Mouse (Mus musculus) left cerebral cortex, postnatal 25 days (tissue): ENCODE results near the gene Col25a1. TPM values are rescaled to one million over a fixed set of nuclear protein-coding genes. Genes with fewer than 3 reads are reported as not detected.

Experiments used
- DNase-seq, 2 experiments: peaks; one replicate each; pipeline ENCODE4 v3.0.0; 2022; ENCODE audit warnings: low spot score in 2 of 2, mixed read lengths in 1 of 2
- intact Hi-C: fragments of 180-260 bp; cut with DNase I; formaldehyde crosslinking; loops from one replicate; pipeline ENCODE4 v1.15.1; 2025
- total RNA-seq, 2 experiments: library from RNA; stranded (reverse); gene quantifications; 2 replicates each; pipeline ENCODE4 v1.2.3; 2021

The Col25a1 gene
- total RNA-seq, 2 experiments from 2014 or later, result 43.5 to 48.5 TPM

DNA sequence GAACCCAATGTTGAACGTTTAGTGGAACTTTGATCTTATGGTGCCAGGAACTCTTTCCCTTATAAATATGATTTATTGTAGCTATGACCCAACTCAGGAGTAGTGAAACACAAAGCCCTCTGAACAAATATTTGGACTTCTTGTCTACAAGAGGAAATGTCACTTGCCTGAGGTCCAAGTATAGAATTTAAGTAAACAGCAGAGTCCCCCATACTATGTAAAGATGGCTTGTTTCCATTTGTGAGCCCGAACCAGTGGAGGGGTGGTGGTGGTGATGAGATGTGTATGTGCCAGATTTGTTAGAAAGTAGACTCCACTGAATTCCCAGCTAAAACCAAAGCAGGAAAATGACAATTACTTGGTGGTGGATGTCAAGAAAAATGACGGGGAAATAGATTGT is 169.2 kb downstream of the Col25a1 start:
- intact Hi-C loops, result no loop called here

DNA sequence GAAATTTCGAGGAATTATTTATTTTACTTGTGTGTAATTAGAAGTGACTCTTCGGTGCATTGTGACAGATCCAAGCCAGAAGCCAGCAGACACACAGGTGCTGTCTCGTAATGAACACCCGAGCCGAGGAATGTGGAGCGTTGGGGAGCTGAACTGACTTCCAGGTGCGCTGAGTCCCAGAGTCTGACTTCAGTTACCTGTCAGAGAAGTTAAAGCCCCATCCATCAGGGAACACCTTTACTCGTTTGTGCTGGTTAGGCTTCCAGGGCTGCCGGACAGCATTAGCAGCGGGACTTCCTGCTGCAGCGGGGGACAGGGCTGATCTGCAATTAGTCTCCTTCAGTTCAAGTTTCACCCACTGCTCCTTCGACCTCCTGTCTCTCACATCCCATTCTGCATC is 172.3 kb downstream of the Col25a1 start:
- no peak for DNase-seq
- intact Hi-C loops, result no loop called here

More for the DNA sequence above, 169.2 kb downstream of the Col25a1 start:
- DNase-seq, result no peak

DNA sequence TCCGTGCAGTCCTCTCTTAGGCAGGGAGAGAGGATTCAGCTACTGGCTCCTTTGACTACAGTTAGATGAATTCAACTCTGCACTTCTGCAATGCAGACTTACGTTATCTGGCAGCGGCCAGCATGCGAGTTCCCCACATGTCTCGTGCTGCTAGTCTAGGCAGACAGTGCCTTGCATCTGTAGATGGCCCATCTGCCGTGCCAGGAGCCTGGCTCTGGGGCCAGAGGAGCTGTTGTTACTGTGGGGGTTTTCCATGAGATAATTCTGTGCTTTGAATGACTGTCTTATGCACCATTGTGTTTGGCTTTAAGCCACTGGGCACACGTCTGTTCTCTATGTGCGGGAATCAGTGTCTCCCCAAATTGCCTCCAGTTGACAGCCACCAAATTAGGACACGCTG is 173.5 kb downstream of the Col25a1 start:
- no peak for DNase-seq
- intact Hi-C loops, result no loop called here

GRCm38 (mm10) chr3:130305686-130306085 is 174.4 kb downstream of the Col25a1 start:
- DNase-seq, result no peak

GRCm38 (mm10) chr3:130309277-130309676 is 178.0 kb downstream of the Col25a1 start:
- no peak for DNase-seq
- intact Hi-C loops, result no loop called here

More at GRCm38 (mm10) chr3:130305686-130306085, 174.4 kb downstream of the Col25a1 start:
- intact Hi-C loops, result no loop called here

DNA sequence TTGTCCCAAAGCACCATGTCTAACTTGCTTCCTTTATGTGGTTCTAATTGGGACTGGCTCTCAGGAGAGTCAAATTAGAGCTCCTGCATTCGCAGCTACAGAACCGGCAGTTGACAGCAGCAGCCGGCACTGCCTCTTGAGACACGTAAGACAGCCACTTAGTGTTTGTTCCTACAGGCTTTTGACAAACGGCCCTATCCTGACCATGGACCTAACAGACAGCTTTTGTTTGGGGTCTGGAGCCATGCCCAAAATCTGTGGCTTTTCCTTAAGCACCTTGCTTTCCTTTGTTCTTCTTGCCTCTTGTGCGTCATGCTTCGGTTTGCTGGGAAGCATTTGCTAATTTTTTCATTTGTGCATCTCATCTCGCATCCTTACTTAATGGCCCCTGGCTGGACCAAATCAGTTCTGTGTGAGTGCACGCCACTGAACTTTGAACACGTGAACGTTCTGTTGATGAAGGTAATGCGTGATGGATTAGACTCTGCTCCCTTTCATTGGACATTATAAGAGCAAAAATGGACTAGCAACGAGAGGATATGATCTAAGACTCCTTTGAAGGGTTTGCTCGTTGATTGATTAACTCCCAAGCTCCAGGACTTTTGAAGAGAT is 179.5 kb downstream of the Col25a1 start:
- intact Hi-C loops, result no loop called here
- no peak for DNase-seq

DNA sequence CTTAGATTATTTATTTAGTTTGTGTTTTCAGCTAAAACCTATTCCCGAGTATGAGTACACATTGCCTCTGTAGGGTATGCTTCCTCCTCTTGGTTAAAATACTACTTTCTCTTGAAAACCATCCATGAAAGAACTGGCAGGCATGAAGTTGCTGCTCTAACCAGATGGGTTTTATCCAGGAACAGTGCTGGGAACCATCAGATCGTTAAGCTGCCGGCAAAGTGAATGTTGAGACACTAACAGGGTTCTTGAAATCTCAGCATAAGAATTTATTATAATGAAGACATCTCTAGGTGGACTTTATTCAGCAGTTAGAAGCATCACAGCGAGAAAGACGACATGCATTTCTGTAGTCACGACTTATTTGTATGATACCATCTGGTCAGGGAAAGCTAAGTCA is 181.9 kb downstream of the Col25a1 start:
- DNase-seq, result no peak
- intact Hi-C loops, result no loop called here

- no peak for DNase-seq
- intact Hi-C loops, result no loop called here
Measured at GRCm38 (mm10) chr3:130327039-130328015, 196.0 kb downstream of the Col25a1 start.

DNA sequence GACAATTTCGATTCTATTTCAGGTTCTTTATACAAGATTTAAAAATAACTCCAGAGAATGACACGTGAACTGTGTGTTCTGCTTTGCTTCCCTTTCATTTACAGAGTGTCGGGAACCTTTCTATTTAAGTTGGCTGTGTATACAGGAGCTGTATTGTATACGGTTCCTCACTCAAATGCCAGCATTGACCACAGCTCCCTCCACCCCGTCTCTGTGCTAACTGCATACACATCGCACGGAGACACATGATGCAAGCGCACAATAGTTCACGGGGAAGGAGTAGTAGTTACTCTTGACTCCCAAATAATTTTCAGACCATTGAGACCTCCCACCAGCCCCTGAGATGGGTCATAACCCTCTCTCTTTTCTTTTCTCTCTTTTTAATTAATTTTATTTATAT is 197.6 kb downstream of the Col25a1 start:
- no peak for DNase-seq
- intact Hi-C loops, result no loop called here

- intact Hi-C loops, result no loop called here
Measured at GRCm38 (mm10) chr3:130329833-130330555, 198.7 kb downstream of the Col25a1 start.

GRCm38 (mm10) chr3:130330556-130330950 is 199.3 kb downstream of the Col25a1 start:
- DNase-seq, result no peak
- intact Hi-C loops, result no loop called here

More at GRCm38 (mm10) chr3:130329833-130330555, 198.7 kb downstream of the Col25a1 start:
- no peak for DNase-seq

DNA sequence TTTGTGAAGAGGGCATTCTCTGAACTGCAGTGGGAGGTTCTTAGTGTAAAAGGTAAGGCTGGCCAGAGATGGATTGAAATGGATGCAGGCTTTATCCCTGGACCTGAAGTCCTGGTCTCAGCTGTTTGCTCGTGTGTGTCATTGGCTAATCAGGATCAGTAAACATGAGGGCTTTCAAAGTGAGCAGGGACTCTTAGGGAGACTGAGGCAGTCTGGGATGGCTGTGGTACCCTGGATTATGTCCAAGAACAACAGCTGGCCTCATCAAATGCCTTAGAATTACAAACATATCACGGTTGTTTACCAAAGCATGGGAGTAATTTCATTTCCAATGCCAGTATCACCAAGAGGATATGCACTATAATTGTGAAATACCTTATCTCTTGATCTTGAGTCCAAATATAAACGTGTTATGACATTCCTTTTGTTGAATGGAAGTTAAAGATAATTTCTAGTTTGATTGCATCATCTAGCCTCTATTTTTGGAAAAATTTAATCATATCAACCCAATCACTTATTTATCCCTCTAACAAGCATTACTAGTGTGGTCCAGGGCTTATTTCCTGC is 201.1 kb downstream of the Col25a1 start:
- intact Hi-C loops, result no loop called here
- no peak for DNase-seq

DNA sequence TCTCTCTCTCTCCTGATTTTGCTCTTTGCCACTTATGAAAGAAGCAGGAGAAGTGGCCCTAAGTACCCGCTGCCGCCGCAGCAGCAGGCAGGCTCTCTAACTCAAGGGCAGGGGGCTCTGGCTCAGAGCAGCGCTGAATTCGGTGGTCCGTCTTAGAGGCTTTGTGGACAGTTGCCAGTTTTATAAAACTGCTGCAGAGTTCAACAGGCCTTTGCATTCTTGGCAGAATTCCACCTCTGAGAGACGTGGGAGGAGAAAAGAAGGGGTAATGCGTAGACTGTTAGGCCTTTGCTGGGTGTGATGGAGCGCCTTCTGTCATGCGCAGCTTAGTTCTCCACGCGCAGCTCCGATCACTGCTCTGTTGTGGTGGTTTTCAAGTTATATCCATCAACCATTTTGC is 206.6 kb downstream of the Col25a1 start:
- intact Hi-C loops, result no loop called here
- peak; percentile 18 to 31 for DNase-seq

DNA sequence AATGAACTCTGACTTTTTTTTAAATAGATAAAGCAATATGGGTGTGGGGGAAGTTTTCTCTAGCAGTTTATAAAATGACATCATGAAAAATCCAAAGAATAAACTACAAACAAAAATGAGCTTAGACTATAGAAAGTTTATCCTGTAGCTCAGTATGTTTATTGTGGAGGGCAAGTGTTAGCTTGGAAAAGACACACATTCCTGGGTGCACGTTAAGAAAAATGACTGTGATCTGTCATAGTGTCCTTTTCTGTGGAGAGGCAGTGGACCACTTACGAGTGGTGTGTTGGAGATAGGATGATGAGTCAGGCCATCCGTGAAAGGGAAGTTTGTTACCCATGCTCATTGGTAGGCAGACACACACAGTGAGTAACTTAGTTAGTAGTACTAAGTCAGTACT is 207.1 kb downstream of the Col25a1 start:
- intact Hi-C loops, result no loop called here
- no peak for DNase-seq

DNA sequence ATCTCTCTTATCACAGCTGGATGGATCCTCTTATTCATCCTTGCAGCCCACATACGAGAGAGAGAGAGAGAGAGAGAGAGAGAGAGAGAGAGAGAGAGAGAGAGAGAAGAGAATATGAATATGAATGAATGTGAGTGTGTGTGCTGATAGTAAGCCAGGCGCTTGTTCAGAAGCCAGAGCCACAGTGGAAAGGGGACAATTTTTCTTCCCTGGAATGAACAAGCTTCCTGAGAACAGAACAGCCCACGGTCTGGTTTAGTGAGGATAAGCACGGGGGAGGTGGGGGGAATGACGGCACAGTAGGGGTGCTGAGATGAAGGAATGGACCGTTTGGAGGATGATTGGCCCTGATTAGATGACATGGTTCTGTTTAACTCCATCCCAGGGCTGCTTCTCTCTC is 218.9 kb downstream of the Col25a1 start:
- intact Hi-C loops, result no loop called here
- peak in 1 of 2 experiments; percentile 65 for DNase-seq

- intact Hi-C loops, result no loop called here
- no peak for DNase-seq
Measured at GRCm38 (mm10) chr3:130354399-130355039, 223.2 kb downstream of the Col25a1 start.

DNA sequence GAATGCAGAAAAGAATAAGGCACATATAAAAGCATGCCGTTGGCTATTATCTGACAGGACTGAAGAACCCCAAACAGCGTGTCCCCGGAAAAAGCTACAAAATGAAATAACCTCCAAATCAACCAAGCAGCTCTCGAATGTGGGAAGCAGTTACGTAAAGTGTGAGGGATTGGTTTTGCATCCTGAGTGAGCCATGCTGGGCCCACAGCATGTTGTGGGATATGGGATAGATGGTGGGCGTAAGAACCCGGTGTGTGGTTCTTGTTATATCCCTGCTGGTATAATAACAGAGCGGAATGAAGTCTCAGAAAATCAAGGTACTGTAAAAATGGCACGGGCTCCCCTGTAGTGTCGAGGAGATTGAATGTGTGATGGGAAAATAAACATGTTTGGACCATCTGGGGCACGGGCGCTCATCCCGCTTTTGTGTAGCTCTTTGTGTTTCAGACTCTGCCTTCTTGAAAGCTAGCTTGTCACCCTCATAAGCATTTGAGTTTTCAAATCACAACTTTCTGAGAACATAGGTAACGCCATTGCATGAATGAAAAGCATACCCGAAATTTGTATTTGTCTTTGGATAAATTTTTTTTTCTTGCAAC is 225.4 kb downstream of the Col25a1 start:
- DNase-seq, result peak in 1 of 2 experiments; percentile 45
- intact Hi-C loops, result no loop called here

- intact Hi-C loops, result no loop called here
- DNase-seq, result no peak
Measured at GRCm38 (mm10) chr3:130360813-130361212, 229.5 kb downstream of the Col25a1 start.

DNA sequence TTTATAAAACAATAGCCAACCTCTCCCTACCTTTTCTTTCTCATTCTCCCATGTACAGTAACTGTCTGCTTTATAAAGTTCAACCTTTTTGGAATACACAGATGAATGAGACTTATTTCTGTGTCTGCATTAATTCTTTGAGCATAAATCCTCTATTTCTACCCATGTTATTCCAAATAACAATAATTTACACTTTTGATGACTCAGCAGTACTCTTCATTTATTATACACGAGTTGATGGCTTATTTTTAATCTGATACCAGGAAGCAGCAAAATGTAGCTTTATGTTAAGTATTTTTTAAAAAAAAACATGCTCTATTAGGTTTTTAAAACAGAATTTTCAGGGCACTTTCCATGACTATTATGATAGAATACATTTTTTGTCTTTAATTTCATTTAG is 230.6 kb downstream of the Col25a1 start:
- DNase-seq, result no peak
- intact Hi-C loops, result no loop called here
